Mouse (Mus musculus) heart, postnatal 0 days (tissue): ENCODE measurements around the gene Rps19bp1.

Experiments used
- CTCF ChIP-seq: IDR thresholded peaks from 2 replicates; pipeline ENCODE4 v1.5.1; 2016; ENCODE audit warnings: antibody characterized with exemption, control low read depth, low read depth
- EP300 ChIP-seq: IDR thresholded peaks from 2 replicates; pipeline ENCODE4 v1.6.1; 2016; ENCODE audit warnings: antibody characterized with exemption, low read depth

GRCm38 (mm10) chr15:80278121-80278759 lies 14.1 kb upstream of the Rps19bp1 start:
- TF ChIP-seq CTCF (no peak), EP300 (no peak)
